Comparison of ENCODE assay signal across 27 mouse cellular contexts in the genomic region with DNA sequence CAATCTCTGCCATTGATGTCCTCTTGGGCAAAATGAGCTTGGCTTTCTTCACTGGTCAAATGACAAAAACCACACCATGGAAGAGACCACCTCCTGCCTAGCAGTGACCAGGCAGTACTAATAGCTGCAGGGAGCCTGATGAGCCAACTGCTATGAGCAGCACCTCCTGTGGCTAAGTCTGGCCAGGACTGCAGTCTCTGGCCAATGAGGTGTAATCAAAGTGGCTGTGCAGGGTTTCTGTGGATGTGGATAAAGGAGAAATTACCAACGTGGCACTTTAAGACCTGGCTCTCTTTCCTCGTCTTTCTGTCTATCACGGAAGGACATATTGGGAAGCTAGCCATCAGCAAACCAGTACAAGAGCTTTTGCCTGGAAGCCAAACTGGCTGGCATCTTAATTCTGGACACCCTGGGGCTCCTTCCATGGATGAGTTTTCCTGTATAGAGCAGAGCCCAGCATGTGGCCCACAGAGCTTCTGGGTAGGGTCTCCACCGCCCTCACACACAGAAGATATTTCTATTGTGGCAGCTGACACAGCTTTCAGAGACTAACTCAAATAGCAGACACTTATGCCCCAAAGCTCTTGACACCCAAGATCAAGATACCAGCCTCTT.
DNase-seq lines count a peak whose midpoint lies in the region; ATAC-seq and TF ChIP-seq lines count a peak whose summit lies in the region.
"Had no signal": no experiment of that assay in that cellular context is flagged by ENCODE, and none has a peak within 500 bp of the region (broad histone marks: within the 10 kb centered on the region; RNA-seq: fewer than 3 reads in every experiment).

No protein-coding gene starts in this region.

- H3K4me3 ChIP-seq in hindbrain, postnatal 0 days (ENCODE audit: low read length): no peak overlapping the region
- no peak overlapping the region for H3K4me3 ChIP-seq in hindbrain, embryonic 11.5 days (ENCODE audit: low read depth, low read length)
- H3K4me3 ChIP-seq in cerebellum, adult 2 months (replicated peaks; ENCODE audit: insufficient read depth, low read depth, low read length): no peak overlapping the region
- H3K4me3 ChIP-seq: embryonic facial prominence, embryonic 12.5 days; forebrain, embryonic 10.5 days; gastrocnemius, adult 2 months; kidney, embryonic 15.5 days; left cerebral cortex, adult 2 months; liver, embryonic 12.5 days; megakaryocyte, embryonic 14.5 days; midbrain, embryonic 15.5 days had no signal

- no peaks in the 10 kb centered on the region for H3K27me3 ChIP-seq in hindbrain, postnatal 0 days (ENCODE audit: insufficient read depth, low read length)
- no peaks in the 10 kb centered on the region for H3K27me3 ChIP-seq in hindbrain, embryonic 11.5 days (ENCODE audit: control insufficient read depth, insufficient read depth, low read length)
- H3K27me3 ChIP-seq in cerebellum, adult 2 months (ENCODE audit: control insufficient read depth, insufficient read depth, low read length): peaks cover 2% of the 10 kb centered on the region; the same call in 1 of the 2 replicates
- H3K27me3 ChIP-seq: embryonic facial prominence, embryonic 12.5 days; liver, embryonic 12.5 days had no signal

- no peak overlapping the region for H3K4me2 ChIP-seq in hindbrain, postnatal 0 days (ENCODE audit: low read depth, low read length)
- H3K4me2 ChIP-seq in hindbrain, embryonic 11.5 days (replicated peaks; ENCODE audit: low read depth, low read length): no peak overlapping the region
- H3K4me2 ChIP-seq: embryonic facial prominence, embryonic 12.5 days; heart, embryonic 11.5 days; kidney, embryonic 15.5 days; liver, embryonic 12.5 days; midbrain, embryonic 15.5 days had no signal

- no peak for TF ChIP-seq CTCF in hindbrain, postnatal 0 days (IDR thresholded peaks at IDR 0.05; ENCODE audit: low read depth)
- no peak for TF ChIP-seq CTCF in brain, embryonic 14.5 days (IDR thresholded peaks at IDR 0.05; ENCODE audit: borderline replicate concordance, extremely low read depth, insufficient read depth, insufficient read length)
- TF ChIP-seq CTCF in cerebellum, adult 2 months (IDR thresholded peaks at IDR 0.05; ENCODE audit: borderline replicate concordance, insufficient read depth, low read depth, low read length): no peak

- no peaks in the 10 kb centered on the region for H3K36me3 ChIP-seq in hindbrain, postnatal 0 days (ENCODE audit: insufficient read depth, low read length)
- no peaks in the 10 kb centered on the region for H3K36me3 ChIP-seq in hindbrain, embryonic 11.5 days (ENCODE audit: control insufficient read depth, insufficient read depth, low read length)
- H3K36me3 ChIP-seq: embryonic facial prominence, embryonic 12.5 days; forebrain, embryonic 10.5 days; kidney, embryonic 15.5 days; liver, embryonic 12.5 days; midbrain, embryonic 15.5 days had no signal

- no peak overlapping the region for H3K9ac ChIP-seq in hindbrain, postnatal 0 days (replicated peaks; ENCODE audit: low read length)
- H3K9ac ChIP-seq in hindbrain, embryonic 11.5 days (ENCODE audit: low read depth, low read length): no peak overlapping the region
- H3K9ac ChIP-seq: embryonic facial prominence, embryonic 12.5 days; kidney, embryonic 15.5 days; liver, embryonic 12.5 days; liver, postnatal 0 days; midbrain, embryonic 15.5 days had no signal

- TF ChIP-seq POLR2A in brain, embryonic 14.5 days (IDR thresholded peaks at IDR 0.05; ENCODE audit: borderline replicate concordance, extremely low read depth, insufficient read depth, insufficient read length, poor library complexity, severe bottlenecking): no peak
- no peak for TF ChIP-seq POLR2A in cerebellum, adult 2 months (IDR thresholded peaks at IDR 0.05; ENCODE audit: borderline replicate concordance, insufficient read depth, low read length)

- H3K4me1 ChIP-seq in hindbrain, postnatal 0 days (ENCODE audit: insufficient read depth, low read length): no peaks in the 10 kb centered on the region
- no peaks in the 10 kb centered on the region for H3K4me1 ChIP-seq in hindbrain, embryonic 11.5 days (replicated peaks; ENCODE audit: control insufficient read depth, insufficient read depth, low read length)
- peaks cover 6% of the 10 kb centered on the region for H3K4me1 ChIP-seq in cerebellum, adult 2 months (ENCODE audit: control insufficient read depth, insufficient read depth, low read length)
- H3K4me1 ChIP-seq: embryonic facial prominence, embryonic 12.5 days; kidney, embryonic 15.5 days; liver, embryonic 12.5 days; midbrain, embryonic 15.5 days had no signal

- peak; percentile 24 for DNase-seq in hindbrain, postnatal 0 days (ENCODE audit: low spot score)
- DNase-seq in hindbrain, embryonic 11.5 days (ENCODE audit: low spot score): no peak
- DNase-seq in brain, embryonic 14.5 days (ENCODE audit: low read depth): peak; percentile 6
- peak; percentile 63 to 80 for DNase-seq in cerebellum, adult 2 months
- peak; percentile 34 to 70 for DNase-seq in cerebellum, postnatal 14 days
- DNase-seq in heart, postnatal 4 days: no peak
- DNase-seq: adrenal gland, postnatal 14 days; gastrocnemius, adult 2 months; gastrocnemius, postnatal 36 days; heart, adult 18-20 months; kidney, adult 11 months; kidney, postnatal 25 days; liver, postnatal 0 days; lung, postnatal 4 days; right cerebral cortex, postnatal 25 days; thymus, postnatal 14 days had no signal

- H3K27ac ChIP-seq in hindbrain, postnatal 0 days: no peak overlapping the region
- no peak overlapping the region for H3K27ac ChIP-seq in hindbrain, embryonic 11.5 days (ENCODE audit: low read depth, low read length)
- no peak overlapping the region for H3K27ac ChIP-seq in cerebellum, adult 2 months (ENCODE audit: insufficient read depth, low read length)
- H3K27ac ChIP-seq: embryonic facial prominence, embryonic 12.5 days; forebrain, embryonic 10.5 days; gastrocnemius, adult 2 months; kidney, embryonic 15.5 days; left cerebral cortex, adult 2 months; liver, embryonic 12.5 days; midbrain, embryonic 15.5 days had no signal

- ATAC-seq in hindbrain, postnatal 0 days: 0 out of 2 replicates have a peak, but pooled peaks have one; percentile 38
- ATAC-seq in hindbrain, embryonic 11.5 days (ENCODE audit: low FRiP score): no peak
- no peak for ATAC-seq in inflammation-experienced regulatory T-cells, adult 6 months
- no peak for ATAC-seq in CD4-positive, CD25-positive, alpha-beta regulatory T cell, adult 4 months
- ATAC-seq: forebrain, embryonic 16.5 days; liver, postnatal 0 days; midbrain, embryonic 15.5 days had no signal

- WGBS in hindbrain, postnatal 0 days: 41% methylated on average over 4 of the region's 4 CpGs
- WGBS in hindbrain, embryonic 11.5 days: 69% methylated on average over 4 of the region's 4 CpGs
- 4% methylated on average over 4 of the region's 4 CpGs for WGBS in cerebellum, adult 2 months

- H3K9me3 ChIP-seq in hindbrain, postnatal 0 days (ENCODE audit: low read length): no peaks in the 10 kb centered on the region
- H3K9me3 ChIP-seq in hindbrain, embryonic 11.5 days (ENCODE audit: control insufficient read depth, low read length): no peaks in the 10 kb centered on the region; the same call in 1 of the 2 replicates
- H3K9me3 ChIP-seq: midbrain, embryonic 15.5 days had no signal

Comparison
In these comparisons a context has a peak if more than half of its experiments do, and no peak if none do; other contexts are left out.
1. DNase-seq: peak in hindbrain, postnatal 0 days (single experiment), brain, embryonic 14.5 days (single experiment), cerebellum, adult 2 months (2 of 2) and cerebellum, postnatal 14 days (2 of 2); none in hindbrain, embryonic 11.5 days (single experiment) and heart, postnatal 4 days (single experiment).